Comparison of ENCODE assay signal across 21 mouse cellular contexts in the genomic region with DNA sequence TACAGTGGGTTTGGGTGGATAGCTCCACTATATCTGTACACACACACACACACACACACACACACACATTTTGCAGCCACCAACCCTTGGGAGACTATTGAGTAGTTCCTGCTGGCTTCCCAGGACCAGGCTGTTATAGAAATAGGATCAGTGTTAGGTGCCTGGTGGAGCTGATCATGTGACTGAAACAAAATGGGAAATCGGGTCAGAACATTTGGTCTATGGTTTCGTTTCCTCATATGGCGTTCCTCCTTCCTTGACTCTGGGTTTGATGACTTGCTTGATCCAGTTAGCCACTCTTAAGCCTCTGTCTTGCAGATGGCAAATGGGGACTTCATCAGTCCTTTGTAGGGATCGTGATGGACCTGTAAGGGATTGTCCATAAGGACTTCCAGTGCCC. TPM values are rescaled to one million over a fixed set of nuclear protein-coding genes. Genes with fewer than 3 reads are reported as not detected.
DNase-seq lines count a peak whose midpoint lies in the region; ATAC-seq lines count a peak whose summit lies in the region.
"Had no signal": no experiment of that assay in that cellular context is flagged by ENCODE, and none has a peak within 500 bp of the region (broad histone marks: within the 10 kb centered on the region; RNA-seq: fewer than 3 reads in every experiment).

No protein-coding gene starts in this region.

- H3K4me1 ChIP-seq in midbrain, embryonic 11.5 days (ENCODE audit: control insufficient read depth, insufficient read depth, low read length) = no peaks in the 10 kb centered on the region
- H3K4me1 ChIP-seq in midbrain, embryonic 13.5 days (replicated peaks) = no peaks in the 10 kb centered on the region
- H3K4me1 ChIP-seq: embryonic facial prominence, embryonic 13.5 days; forebrain, embryonic 12.5 days; hindbrain, embryonic 15.5 days had no signal

- no peak for ATAC-seq in midbrain, embryonic 11.5 days (ENCODE audit: low FRiP score)
- ATAC-seq in midbrain, embryonic 13.5 days = no peak
- ATAC-seq: forebrain, postnatal 0 days had no signal

- no peak overlapping the region for H3K9ac ChIP-seq in midbrain, embryonic 11.5 days (ENCODE audit: low read length)
- H3K9ac ChIP-seq in midbrain, embryonic 13.5 days (replicated peaks) = no peak overlapping the region
- H3K9ac ChIP-seq: embryonic facial prominence, embryonic 13.5 days; forebrain, embryonic 12.5 days; forebrain, postnatal 0 days; heart, embryonic 15.5 days; hindbrain, embryonic 15.5 days had no signal

- H3K79me2 ChIP-seq in macrophage (ENCODE audit: inconsistent target) = no peaks in the 10 kb centered on the region

- peak; percentile 35 for DNase-seq in heart, adult 8-10 months (ENCODE audit: low spot score)
- no peak for DNase-seq in heart, postnatal 25 days (ENCODE audit: low spot score)
- DNase-seq in midbrain, embryonic 11.5 days (ENCODE audit: low spot score, missing footprints) = peak; percentile 56
- peak; percentile 13 for DNase-seq in splenic B cell, adult 2 months (ENCODE audit: low read depth, low spot score)
- DNase-seq in left cerebral cortex, adult 9 months (ENCODE audit: low spot score in 2 of 2) = no peak
- no peak for DNase-seq in right cerebral cortex, adult 18-20 months
- DNase-seq: adrenal gland, adult 2 months; adrenal gland, postnatal 25 days; cerebellum, adult 2 months; cerebellum, postnatal 14 days; forebrain, postnatal 0 days; gastrocnemius, adult 2 months; gastrocnemius, postnatal 25 days; heart, postnatal 36 days had no signal

- 89% methylated on average over 4 of the region's 4 CpGs for WGBS in midbrain, embryonic 11.5 days
- WGBS in midbrain, embryonic 13.5 days = 94% methylated on average over 4 of the region's 4 CpGs
- 34% methylated on average over 4 of the region's 4 CpGs for WGBS in macrophage (ENCODE audit: missing documents)

- H3K4me2 ChIP-seq in midbrain, embryonic 11.5 days = no peak overlapping the region
- no peak overlapping the region for H3K4me2 ChIP-seq in midbrain, embryonic 13.5 days (replicated peaks)
- H3K4me2 ChIP-seq: embryonic facial prominence, embryonic 13.5 days; forebrain, embryonic 12.5 days; heart, embryonic 11.5 days; heart, embryonic 15.5 days; hindbrain, embryonic 15.5 days had no signal

- no peak overlapping the region for H3K4me3 ChIP-seq in midbrain, embryonic 11.5 days (ENCODE audit: low read depth, low read length)
- H3K4me3 ChIP-seq in midbrain, embryonic 13.5 days (replicated peaks) = no peak overlapping the region
- no peak overlapping the region for H3K4me3 ChIP-seq in macrophage (ENCODE audit: inconsistent target)
- H3K4me3 ChIP-seq: embryonic facial prominence, embryonic 13.5 days; forebrain, embryonic 12.5 days; gastrocnemius, adult 2 months; heart, embryonic 15.5 days; hindbrain, embryonic 15.5 days had no signal

- H3K27me3 ChIP-seq in midbrain, embryonic 11.5 days (ENCODE audit: control insufficient read depth, insufficient read depth, low read length) = no peaks in the 10 kb centered on the region
- no peaks in the 10 kb centered on the region for H3K27me3 ChIP-seq in midbrain, embryonic 13.5 days
- H3K27me3 ChIP-seq in splenic B cell, adult 2 months (ENCODE audit: control insufficient read depth, insufficient read depth, low read length, poor library complexity, severe bottlenecking) = no peaks in the 10 kb centered on the region
- H3K27me3 ChIP-seq: embryonic facial prominence, embryonic 13.5 days; heart, embryonic 15.5 days; hindbrain, embryonic 15.5 days had no signal

- H3K36me3 ChIP-seq in midbrain, embryonic 11.5 days (ENCODE audit: control insufficient read depth, insufficient read depth, low read length) = no peaks in the 10 kb centered on the region
- no peaks in the 10 kb centered on the region for H3K36me3 ChIP-seq in midbrain, embryonic 13.5 days
- no peaks in the 10 kb centered on the region for H3K36me3 ChIP-seq in macrophage (ENCODE audit: inconsistent target)
- no peaks in the 10 kb centered on the region for H3K36me3 ChIP-seq in splenic B cell, adult 2 months (ENCODE audit: control insufficient read depth, insufficient read depth, low read length, poor library complexity, severe bottlenecking)
- H3K36me3 ChIP-seq: embryonic facial prominence, embryonic 13.5 days; forebrain, embryonic 12.5 days; heart, embryonic 15.5 days; hindbrain, embryonic 15.5 days had no signal

- no peaks in the 10 kb centered on the region for H3K9me3 ChIP-seq in midbrain, embryonic 11.5 days (ENCODE audit: control insufficient read depth, low read length)
- H3K9me3 ChIP-seq in midbrain, embryonic 13.5 days = no peaks in the 10 kb centered on the region
- H3K9me3 ChIP-seq: embryonic facial prominence, embryonic 13.5 days; forebrain, embryonic 12.5 days; heart, embryonic 15.5 days; hindbrain, embryonic 15.5 days had no signal

- intact Hi-C loops in heart, postnatal 25 days (cut with DNase I) = no loop called here

- no peak overlapping the region for H3K27ac ChIP-seq in midbrain, embryonic 11.5 days (ENCODE audit: low read depth, low read length)
- no peak overlapping the region for H3K27ac ChIP-seq in midbrain, embryonic 13.5 days
- H3K27ac ChIP-seq in macrophage = 0 out of 2 replicates have a peak overlapping the region, but pooled peaks have one; percentile 25
- H3K27ac ChIP-seq: embryonic facial prominence, embryonic 13.5 days; forebrain, embryonic 12.5 days; gastrocnemius, adult 2 months; heart, embryonic 15.5 days; hindbrain, embryonic 15.5 days had no signal

RNA-seq across cellular contexts. Expression of a gene that starts 31.1 kb away (rescaled TPM):
- total RNA-seq in heart, adult 8-10 months (2022) = 10 to 100 TPM; 15.7 to 18.4 (median 17.0) TPM
- total RNA-seq in heart, postnatal 25 days (2021) = 10 to 100 TPM; 17.5 to 18.7 TPM
- polyA plus RNA-seq in midbrain, embryonic 11.5 days (2014; fragmentation: Nextera tagmentation; extraction: Ambion mirVana) = 85.2 and 89.7 TPM in 2 replicates
- 70.7 and 73.2 TPM in 2 replicates for polyA plus RNA-seq in midbrain, embryonic 13.5 days (2015; fragmentation: Nextera tagmentation; extraction: Ambion mirVana)
- total RNA-seq in macrophage (2018; cell fraction: chromatin; rRNA removed) = 10 to 100 TPM in 12 of 26 experiments, 1 to 10 TPM in 14; 3.9 to 18.2 (median 9.0) TPM
- 10 to 100 TPM; 14.4 to 30.5 (median 20.1) TPM for total RNA-seq in macrophage (2018; cell fraction: cytosol; rRNA removed)
- 10 to 100 TPM in 25 of 26 experiments, 1 to 10 TPM in 1; 7.9 to 31.1 (median 19.0) TPM for total RNA-seq in macrophage (2018; cell fraction: nucleus; rRNA removed)
- polyA plus RNA-seq in macrophage (2018) = 12.0 to 21.8 TPM (median 16.8 TPM) in 3 replicates

RNA-seq across cellular contexts. Expression of a gene that starts 44.6 kb away (rescaled TPM):
- under 1 TPM; 0.19 to 0.98 (median 0.59) TPM for total RNA-seq in heart, adult 8-10 months (2022)
- under 1 TPM; 0.39 to 0.61 TPM for total RNA-seq in heart, postnatal 25 days (2021)
- 0.06 TPM in 1 of 2 replicates, not detected in the other for polyA plus RNA-seq in midbrain, embryonic 11.5 days (2014; fragmentation: Nextera tagmentation; extraction: Ambion mirVana)
- polyA plus RNA-seq in midbrain, embryonic 13.5 days (2015; fragmentation: Nextera tagmentation; extraction: Ambion mirVana) = 0.17 and 0.24 TPM in 2 replicates
- 100 to 1,000 TPM in 7 of 26 experiments, 10 to 100 TPM in 11, 1 to 10 TPM in 7, under 1 TPM in 1; 0.76 to 337 (median 29.7) TPM for total RNA-seq in macrophage (2018; cell fraction: chromatin; rRNA removed)
- total RNA-seq in macrophage (2018; cell fraction: cytosol; rRNA removed) = 100 to 1,000 TPM in 7 of 26 experiments, 10 to 100 TPM in 14, 1 to 10 TPM in 5; 1.4 to 401 (median 24.9) TPM
- 100 to 1,000 TPM in 10 of 26 experiments, 10 to 100 TPM in 12, 1 to 10 TPM in 3, under 1 TPM in 1; 0.89 to 484 (median 80.4) TPM for total RNA-seq in macrophage (2018; cell fraction: nucleus; rRNA removed)
- polyA plus RNA-seq in macrophage (2018) = 4.5 to 19.2 TPM (median 9.6 TPM) in 3 replicates

Comparison
In these comparisons a context has a peak if more than half of its experiments do, and no peak if none do; other contexts are left out.
1. DNase-seq: peak in heart, adult 8-10 months (single experiment), midbrain, embryonic 11.5 days (single experiment) and splenic B cell, adult 2 months (single experiment); none in heart, postnatal 25 days (single experiment), left cerebral cortex, adult 9 months (0 of 2) and right cerebral cortex, adult 18-20 months (single experiment).